Comparison of ENCODE assay signal across 8 mouse cellular contexts in genomic region chr6:28418449-28418848, GRCm38 (mm10). TPM values are rescaled to one million over a fixed set of nuclear protein-coding genes. Genes with fewer than 3 reads are reported as not detected.
DNase-seq lines count a peak whose midpoint lies in the region; ATAC-seq and TF ChIP-seq lines count a peak whose summit lies in the region.

No protein-coding gene starts in this region.

- H3K9me3 ChIP-seq in hindbrain, embryonic 16.5 days (ENCODE audit: control insufficient read depth, low read length), result no peaks in the 10 kb centered on the region
- no peaks in the 10 kb centered on the region for H3K9me3 ChIP-seq in hindbrain, embryonic 13.5 days
- no peaks in the 10 kb centered on the region for H3K9me3 ChIP-seq in midbrain, embryonic 15.5 days

- H3K4me2 ChIP-seq in hindbrain, embryonic 16.5 days (ENCODE audit: low read length), result peak overlapping the region; percentile 8; the same call in 1 of the 2 replicates
- no peak overlapping the region for H3K4me2 ChIP-seq in hindbrain, embryonic 13.5 days
- no peak overlapping the region for H3K4me2 ChIP-seq in midbrain, embryonic 15.5 days

- 75% methylated on average over 14 of the region's 14 CpGs for WGBS in hindbrain, embryonic 16.5 days
- WGBS in hindbrain, embryonic 13.5 days, result 78% methylated on average over 14 of the region's 14 CpGs
- WGBS in cerebellum, adult 2 months, result 3% methylated on average over 14 of the region's 14 CpGs
- WGBS in midbrain, embryonic 15.5 days, result 82% methylated on average over 14 of the region's 14 CpGs

- ATAC-seq in hindbrain, embryonic 16.5 days, result no peak
- no peak for ATAC-seq in hindbrain, embryonic 13.5 days (ENCODE audit: low FRiP score)
- ATAC-seq in midbrain, embryonic 15.5 days (replicated peaks), result no peak

- no peak for TF ChIP-seq POLR2A in cerebellum, adult 2 months (IDR thresholded peaks at IDR 0.05; ENCODE audit: borderline replicate concordance, insufficient read depth, low read length)

- no peak overlapping the region for H3K4me3 ChIP-seq in hindbrain, embryonic 16.5 days (ENCODE audit: low read length)
- H3K4me3 ChIP-seq in hindbrain, embryonic 13.5 days, result no peak overlapping the region
- peak overlapping the region; percentile 13 for H3K4me3 ChIP-seq in cerebellum, adult 2 months (replicated peaks; ENCODE audit: insufficient read depth, low read depth, low read length)
- no peak overlapping the region for H3K4me3 ChIP-seq in midbrain, embryonic 15.5 days

- peaks cover 22% of the 10 kb centered on the region for H3K4me1 ChIP-seq in hindbrain, embryonic 16.5 days (ENCODE audit: control insufficient read depth, insufficient read depth, low read depth, low read length)
- H3K4me1 ChIP-seq in hindbrain, embryonic 13.5 days (replicated peaks), result peaks cover 51% of the 10 kb centered on the region
- peaks cover 18% of the 10 kb centered on the region for H3K4me1 ChIP-seq in cerebellum, adult 2 months (ENCODE audit: control insufficient read depth, insufficient read depth, low read length)
- H3K4me1 ChIP-seq in midbrain, embryonic 15.5 days, result peaks cover 30% of the 10 kb centered on the region

- H3K27me3 ChIP-seq in hindbrain, embryonic 16.5 days (replicated peaks; ENCODE audit: control insufficient read depth, insufficient read depth, low read length), result no peaks in the 10 kb centered on the region
- no peaks in the 10 kb centered on the region for H3K27me3 ChIP-seq in hindbrain, embryonic 13.5 days
- H3K27me3 ChIP-seq in cerebellum, adult 2 months (ENCODE audit: control insufficient read depth, insufficient read depth, low read length), result no peaks in the 10 kb centered on the region
- no peaks in the 10 kb centered on the region for H3K27me3 ChIP-seq in midbrain, embryonic 15.5 days (replicated peaks)

- peaks cover 37% of the 10 kb centered on the region for H3K36me3 ChIP-seq in hindbrain, embryonic 16.5 days (ENCODE audit: control insufficient read depth, insufficient read depth, low read length)
- H3K36me3 ChIP-seq in hindbrain, embryonic 13.5 days, result peaks cover 47% of the 10 kb centered on the region
- H3K36me3 ChIP-seq in midbrain, embryonic 15.5 days (replicated peaks), result peaks cover 29% of the 10 kb centered on the region

- intact Hi-C loops in heart, postnatal 14 days (cut with DNase I), result no loop called here

- peak; percentile 88 to 93 for DNase-seq in cerebellum, adult 2 months
- DNase-seq in heart, postnatal 14 days, result peak; percentile 93 to 94
- DNase-seq in layer of hippocampus, postnatal 25 days (ENCODE audit: extremely low spot score in 1 of 2, low spot score in 1 of 2), result peak; percentile 36 to 59
- peak; percentile 85 to 88 for DNase-seq in right cerebral cortex, postnatal 10 days (ENCODE audit: low spot score in 2 of 2)
- no peak for DNase-seq in thymus, postnatal 25 days

- H3K27ac ChIP-seq in hindbrain, embryonic 16.5 days (ENCODE audit: low read depth, low read length), result peak overlapping the region; percentile 50; the same call in 1 of the 2 replicates
- no peak overlapping the region for H3K27ac ChIP-seq in hindbrain, embryonic 13.5 days
- peak overlapping the region; percentile 60 for H3K27ac ChIP-seq in cerebellum, adult 2 months (ENCODE audit: insufficient read depth, low read length)
- H3K27ac ChIP-seq in midbrain, embryonic 15.5 days, result no peak overlapping the region

- no peak for TF ChIP-seq CTCF in cerebellum, adult 2 months (IDR thresholded peaks at IDR 0.05; ENCODE audit: borderline replicate concordance, insufficient read depth, low read depth, low read length)

- H3K9ac ChIP-seq in hindbrain, embryonic 16.5 days (ENCODE audit: low read depth, low read length), result no peak overlapping the region
- no peak overlapping the region for H3K9ac ChIP-seq in hindbrain, embryonic 13.5 days
- H3K9ac ChIP-seq in midbrain, embryonic 15.5 days, result no peak overlapping the region

RNA-seq across cellular contexts. Expression of gene Arf5, which starts 4.9 kb away (rescaled TPM):
- 450 and 472 TPM in 2 replicates for polyA plus RNA-seq in hindbrain, embryonic 16.5 days (2015; fragmentation: Nextera tagmentation; extraction: Ambion mirVana)
- 401 and 406 TPM in 2 replicates for polyA plus RNA-seq in hindbrain, embryonic 13.5 days (2015; fragmentation: Nextera tagmentation; extraction: Ambion mirVana)
- polyA plus RNA-seq in cerebellum, adult 2 months (2012; rRNA removed), result 344 and 372 TPM in 2 replicates
- 100 to 1,000 TPM; 172 to 176 TPM for total RNA-seq in heart, postnatal 14 days (2021)
- total RNA-seq in layer of hippocampus, postnatal 25 days (2021), result 100 to 1,000 TPM; 327 to 334 TPM
- 414 and 435 TPM in 2 replicates for polyA plus RNA-seq in midbrain, embryonic 15.5 days (2015; fragmentation: Nextera tagmentation; extraction: Ambion mirVana)

RNA-seq across cellular contexts. Expression of gene Fscn3, which starts 9.1 kb away (rescaled TPM):
- polyA plus RNA-seq in hindbrain, embryonic 16.5 days (2015; fragmentation: Nextera tagmentation; extraction: Ambion mirVana), result not detected in 2 replicates
- not detected in 2 replicates for polyA plus RNA-seq in hindbrain, embryonic 13.5 days (2015; fragmentation: Nextera tagmentation; extraction: Ambion mirVana)
- 0.08 and 0.11 TPM in 2 replicates for polyA plus RNA-seq in cerebellum, adult 2 months (2012; rRNA removed)
- total RNA-seq in heart, postnatal 14 days (2021), result under 1 TPM in 1 of 2 experiments, not detected in 1; 0.14 TPM
- total RNA-seq in layer of hippocampus, postnatal 25 days (2021), result not detected
- not detected in 2 replicates for polyA plus RNA-seq in midbrain, embryonic 15.5 days (2015; fragmentation: Nextera tagmentation; extraction: Ambion mirVana)

RNA-seq across cellular contexts. Expression of gene Gcc1, which starts 9.7 kb away (rescaled TPM):
- 10.4 and 12.6 TPM in 2 replicates for polyA plus RNA-seq in hindbrain, embryonic 16.5 days (2015; fragmentation: Nextera tagmentation; extraction: Ambion mirVana)
- 12.0 and 13.8 TPM in 2 replicates for polyA plus RNA-seq in hindbrain, embryonic 13.5 days (2015; fragmentation: Nextera tagmentation; extraction: Ambion mirVana)
- 12.4 and 13.0 TPM in 2 replicates for polyA plus RNA-seq in cerebellum, adult 2 months (2012; rRNA removed)
- 1 to 10 TPM; 8.1 to 9.0 TPM for total RNA-seq in heart, postnatal 14 days (2021)
- 10 to 100 TPM; 15.4 to 20.6 TPM for total RNA-seq in layer of hippocampus, postnatal 25 days (2021)
- polyA plus RNA-seq in midbrain, embryonic 15.5 days (2015; fragmentation: Nextera tagmentation; extraction: Ambion mirVana), result 12.1 and 13.5 TPM in 2 replicates

RNA-seq across cellular contexts. Expression of gene Zfp800, which starts 20.6 kb away (rescaled TPM):
- 15.0 and 18.2 TPM in 2 replicates for polyA plus RNA-seq in hindbrain, embryonic 16.5 days (2015; fragmentation: Nextera tagmentation; extraction: Ambion mirVana)
- polyA plus RNA-seq in hindbrain, embryonic 13.5 days (2015; fragmentation: Nextera tagmentation; extraction: Ambion mirVana), result 21.5 and 23.0 TPM in 2 replicates
- 7.7 and 10.6 TPM in 2 replicates for polyA plus RNA-seq in cerebellum, adult 2 months (2012; rRNA removed)
- 10 to 100 TPM; 11.4 to 13.5 TPM for total RNA-seq in heart, postnatal 14 days (2021)
- 10 to 100 TPM; 20.9 to 24.2 TPM for total RNA-seq in layer of hippocampus, postnatal 25 days (2021)
- polyA plus RNA-seq in midbrain, embryonic 15.5 days (2015; fragmentation: Nextera tagmentation; extraction: Ambion mirVana), result 22.2 and 22.4 TPM in 2 replicates

RNA-seq across cellular contexts. Expression of gene Pax4, which starts 30.7 kb away (rescaled TPM):
- 0.29 TPM in 1 of 2 replicates, not detected in the other for polyA plus RNA-seq in hindbrain, embryonic 16.5 days (2015; fragmentation: Nextera tagmentation; extraction: Ambion mirVana)
- polyA plus RNA-seq in hindbrain, embryonic 13.5 days (2015; fragmentation: Nextera tagmentation; extraction: Ambion mirVana), result not detected in 2 replicates
- not detected in 2 replicates for polyA plus RNA-seq in cerebellum, adult 2 months (2012; rRNA removed)
- not detected for total RNA-seq in heart, postnatal 14 days (2021)
- total RNA-seq in layer of hippocampus, postnatal 25 days (2021), result not detected
- polyA plus RNA-seq in midbrain, embryonic 15.5 days (2015; fragmentation: Nextera tagmentation; extraction: Ambion mirVana), result not detected in 2 replicates

Comparison
In these comparisons a context has a peak if more than half of its experiments do, and no peak if none do; other contexts are left out.
1. H3K27ac ChIP-seq: peak in hindbrain, embryonic 16.5 days (single experiment) and cerebellum, adult 2 months (single experiment); none in hindbrain, embryonic 13.5 days (single experiment) and midbrain, embryonic 15.5 days (single experiment).